Mouse (Mus musculus): Measurements from ENCODE around the gene Olfr824. TPM values are rescaled to one million over a fixed set of nuclear protein-coding genes. Genes with fewer than 3 reads are reported as not detected.
"Not testable (repeated sequence)": the region's sequence is repeated elsewhere in the genome, so short reads cannot be mapped to it uniquely, and the experiment has no call there.

Olfr824 gene
- not detected in 2 replicates for polyA plus RNA-seq (2016; fragmentation: Nextera tagmentation; extraction: Ambion mirVana)

GRCm38 (mm10) chr10:130129900-130130299, at the start of gene Olfr824:
Olfr824 (minus strand) TSS chr10:130130000.
- H3K36me3 ChIP-seq; H3K4me1 ChIP-seq (replicated peaks); H3K4me3 ChIP-seq (replicated peaks); H3K9me3 ChIP-seq; H3K27ac ChIP-seq; H3K4me2 ChIP-seq; H3K27me3 ChIP-seq; ATAC-seq (ENCODE audit: insufficient number of reproducible peaks, insufficient read depth, low FRiP score, low TSS enrichment, low read depth); H3K9ac ChIP-seq (replicated peaks): not testable (repeated sequence)

- Histone ChIP-seq H3K27ac (no peak within 1 kb of the TSS), H3K27me3 (no peaks in the 10 kb centered on the region), H3K36me3 (no peaks in the 10 kb centered on the region), H3K9me3 (no peaks in the 10 kb centered on the region), H3K4me3 (replicated peaks) (no peak within 1 kb of the TSS), H3K4me2 (no peak within 1 kb of the TSS), H3K9ac (replicated peaks) (no peak within 1 kb of the TSS), H3K4me1 (replicated peaks) (no peaks in the 10 kb centered on the region)
- no peak for ATAC-seq (ENCODE audit: insufficient number of reproducible peaks, insufficient read depth, low FRiP score, low TSS enrichment, low read depth)
These were observed 36.9 kb upstream of the Olfr824 start, which contains the start of gene Olfr825 for GRCm38 (mm10) chr10:130166666-130167065. Olfr825 (minus strand) TSS chr10:130166766.

DNA sequence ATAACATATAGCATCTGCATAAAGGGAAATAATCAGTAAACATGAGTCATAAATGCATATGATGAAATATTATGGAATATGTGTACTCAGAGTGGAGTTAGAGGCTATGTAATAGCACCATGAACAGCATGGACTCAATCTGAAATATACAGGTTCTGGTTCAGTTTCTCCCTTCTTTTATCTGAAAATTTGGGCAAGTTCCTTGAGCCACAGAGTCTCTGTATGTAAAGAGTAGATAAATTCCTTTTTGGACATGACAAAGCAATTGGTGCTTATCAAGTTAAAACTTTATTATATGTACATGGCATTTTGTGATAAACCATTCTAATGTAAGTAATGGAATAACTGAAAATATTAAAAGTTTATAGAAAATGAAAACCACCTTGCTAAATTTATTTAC, 35.4 kb upstream of the Olfr824 start:
- no peak for ATAC-seq (ENCODE audit: insufficient number of reproducible peaks, insufficient read depth, low FRiP score, low TSS enrichment, low read depth)
- no peak overlapping the region for H3K4me2 ChIP-seq

GRCm38 (mm10) chr10:130144121-130144520, 14.3 kb upstream of the Olfr824 start:
- H3K27me3 ChIP-seq = no peaks in the 10 kb centered on the region
- no peak overlapping the region for H3K4me2 ChIP-seq
- 88% methylated on average over 5 of the region's 5 CpGs for WGBS
- no peak overlapping the region for H3K9ac ChIP-seq (replicated peaks)
- H3K9me3 ChIP-seq = no peaks in the 10 kb centered on the region
- ATAC-seq (ENCODE audit: insufficient number of reproducible peaks, insufficient read depth, low FRiP score, low TSS enrichment, low read depth) = no peak
- no peak overlapping the region for H3K4me3 ChIP-seq (replicated peaks)
- H3K4me1 ChIP-seq (replicated peaks) = no peaks in the 10 kb centered on the region
- H3K27ac ChIP-seq = no peak overlapping the region
- no peaks in the 10 kb centered on the region for H3K36me3 ChIP-seq

More for the DNA sequence above, 35.4 kb upstream of the Olfr824 start:
- no peaks in the 10 kb centered on the region for H3K27me3 ChIP-seq
- H3K4me3 ChIP-seq (replicated peaks) = no peak overlapping the region
- H3K9ac ChIP-seq (replicated peaks) = no peak overlapping the region
- no peaks in the 10 kb centered on the region for H3K36me3 ChIP-seq
- no peak overlapping the region for H3K27ac ChIP-seq
- H3K4me1 ChIP-seq (replicated peaks) = no peaks in the 10 kb centered on the region
- H3K9me3 ChIP-seq = no peaks in the 10 kb centered on the region

DNA sequence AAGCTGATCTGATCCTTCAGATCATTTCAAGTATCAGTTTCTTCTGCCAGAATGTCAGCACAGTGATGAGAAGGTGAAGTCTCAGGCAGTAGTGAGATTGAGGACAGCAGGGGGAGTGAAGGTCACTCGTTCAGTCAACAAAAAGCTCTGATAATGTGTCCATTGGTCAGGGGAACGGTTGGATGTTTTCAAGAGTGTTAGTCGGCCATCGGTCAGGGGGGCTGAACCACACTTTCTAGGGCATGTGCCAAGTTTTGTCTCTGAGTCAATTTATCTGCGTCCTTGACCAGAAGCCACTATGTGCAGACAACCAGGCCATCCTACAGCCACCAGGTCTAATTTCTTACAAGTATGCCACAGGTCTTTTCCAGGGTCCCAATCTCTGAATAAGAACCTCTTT, 12.7 kb upstream of the Olfr824 start:
- WGBS = 88% methylated on average over 5 of the region's 5 CpGs
- H3K9ac ChIP-seq (replicated peaks); H3K4me2 ChIP-seq; H3K27me3 ChIP-seq; H3K36me3 ChIP-seq; H3K4me1 ChIP-seq (replicated peaks); ATAC-seq (ENCODE audit: insufficient number of reproducible peaks, insufficient read depth, low FRiP score, low TSS enrichment, low read depth); H3K9me3 ChIP-seq; H3K4me3 ChIP-seq (replicated peaks); H3K27ac ChIP-seq: not testable (repeated sequence)

- H3K36me3 ChIP-seq = no peaks in the 10 kb centered on the region
- no peak overlapping the region for H3K4me2 ChIP-seq
- no peaks in the 10 kb centered on the region for H3K4me1 ChIP-seq (replicated peaks)
- no peak for ATAC-seq (ENCODE audit: insufficient number of reproducible peaks, insufficient read depth, low FRiP score, low TSS enrichment, low read depth)
- H3K4me3 ChIP-seq (replicated peaks) = no peak overlapping the region
- no peaks in the 10 kb centered on the region for H3K27me3 ChIP-seq
- no peak overlapping the region for H3K9ac ChIP-seq (replicated peaks)
- no peak overlapping the region for H3K27ac ChIP-seq
- H3K9me3 ChIP-seq = no peaks in the 10 kb centered on the region
These were observed 5.0 kb upstream of the Olfr824 start for GRCm38 (mm10) chr10:130134811-130135210.

DNA sequence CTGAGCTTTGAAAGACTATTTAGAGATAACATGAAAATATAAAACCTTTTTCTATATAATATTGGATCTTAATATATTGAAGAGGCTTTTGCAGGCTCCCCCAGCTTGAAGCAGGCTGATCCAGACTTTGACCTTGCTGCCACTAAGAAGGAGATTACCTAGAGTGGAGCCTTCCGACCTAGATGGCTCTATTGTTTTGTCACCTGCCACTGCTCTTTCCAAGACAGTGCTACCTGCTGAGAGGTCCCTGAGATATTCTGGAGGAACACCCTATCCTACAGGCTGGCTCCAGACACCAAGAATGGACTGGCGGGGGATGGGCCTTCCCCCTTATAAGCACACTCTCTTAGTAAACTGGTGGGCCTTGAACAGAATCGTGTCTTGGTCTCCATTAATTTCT, 13.8 kb downstream of the Olfr824 start:
- ATAC-seq (ENCODE audit: insufficient number of reproducible peaks, insufficient read depth, low FRiP score, low TSS enrichment, low read depth) = not testable (repeated sequence)
- 76% methylated on average over 3 of the region's 3 CpGs for WGBS

DNA sequence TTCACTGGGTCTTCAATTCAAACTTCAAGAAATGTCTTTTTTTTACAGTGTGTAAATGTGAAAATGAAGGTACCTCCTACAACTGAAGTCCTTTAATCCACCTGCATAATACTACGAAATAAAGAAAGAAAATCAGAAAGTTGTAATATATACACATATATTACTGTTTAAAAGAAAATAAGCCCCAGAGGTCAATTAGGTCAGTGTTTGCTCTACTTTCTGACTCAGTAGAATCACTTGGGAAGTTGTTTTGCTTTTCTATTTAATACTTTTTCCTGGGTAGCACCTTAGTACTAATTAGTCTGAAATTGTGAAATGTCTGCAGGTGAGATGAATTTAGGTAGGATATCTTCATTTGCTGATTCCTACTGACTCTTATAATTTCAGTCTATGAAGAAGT, 14.5 kb downstream of the Olfr824 start, which contains the start of gene Olfr823:
Olfr823 (minus strand) TSS at position 101 of the 400 bp plus-strand sequence.
- H3K4me1 ChIP-seq (replicated peaks); H3K36me3 ChIP-seq; H3K4me2 ChIP-seq; H3K27me3 ChIP-seq; H3K27ac ChIP-seq; H3K9ac ChIP-seq (replicated peaks); H3K9me3 ChIP-seq; ATAC-seq (ENCODE audit: insufficient number of reproducible peaks, insufficient read depth, low FRiP score, low TSS enrichment, low read depth); H3K4me3 ChIP-seq (replicated peaks): not testable (repeated sequence)
- 90% methylated on average over 1 of the region's 1 CpGs for WGBS

More for the DNA sequence above, 13.8 kb downstream of the Olfr824 start:
- H3K9me3 ChIP-seq; H3K27me3 ChIP-seq; H3K4me3 ChIP-seq (replicated peaks); H3K36me3 ChIP-seq; H3K9ac ChIP-seq (replicated peaks); H3K4me2 ChIP-seq; H3K4me1 ChIP-seq (replicated peaks); H3K27ac ChIP-seq: not testable (repeated sequence)

GRCm38 (mm10) chr10:130096104-130096503, 33.7 kb downstream of the Olfr824 start:
- ATAC-seq (ENCODE audit: insufficient number of reproducible peaks, insufficient read depth, low FRiP score, low TSS enrichment, low read depth) = no peak
- Histone ChIP-seq H3K27ac (no peak overlapping the region), H3K9me3 (no peaks in the 10 kb centered on the region), H3K4me1 (replicated peaks) (no peaks in the 10 kb centered on the region), H3K4me3 (replicated peaks) (no peak overlapping the region), H3K9ac (replicated peaks) (no peak overlapping the region), H3K36me3 (no peaks in the 10 kb centered on the region), H3K4me2 (no peak overlapping the region), H3K27me3 (no peaks in the 10 kb centered on the region)

DNA sequence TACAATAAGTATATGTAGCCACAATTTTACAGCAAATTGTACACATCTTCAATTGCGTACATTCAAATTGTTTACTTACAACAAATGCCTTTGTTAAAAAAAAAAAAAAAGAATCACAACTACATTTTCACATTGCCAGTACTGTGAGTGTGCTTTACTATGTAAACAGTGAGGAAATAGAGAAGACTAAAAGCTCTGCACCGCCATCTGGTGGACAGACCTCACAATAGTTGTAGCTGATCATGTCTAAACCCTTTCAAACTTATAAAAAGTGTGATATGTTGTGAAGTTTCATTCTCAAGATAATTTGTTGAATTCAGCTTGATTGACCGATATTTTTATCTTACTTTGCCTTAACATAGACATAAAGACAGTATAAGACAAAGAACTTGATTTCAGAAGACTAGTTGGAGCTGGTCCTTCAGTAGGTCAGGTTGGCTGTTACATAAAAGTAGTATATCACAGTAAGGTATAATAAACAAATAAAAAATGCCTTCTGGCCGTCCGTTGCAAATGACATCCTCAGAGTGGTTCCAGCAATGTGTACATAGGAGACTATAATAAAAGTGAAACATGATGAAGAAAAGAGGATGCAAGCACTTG, 36.9 kb downstream of the Olfr824 start:
- H3K9ac ChIP-seq (replicated peaks) = no peak overlapping the region
- no peaks in the 10 kb centered on the region for H3K36me3 ChIP-seq
- H3K4me2 ChIP-seq = no peak overlapping the region
- ATAC-seq (ENCODE audit: insufficient number of reproducible peaks, insufficient read depth, low FRiP score, low TSS enrichment, low read depth) = no peak
- no peaks in the 10 kb centered on the region for H3K9me3 ChIP-seq
- H3K4me3 ChIP-seq (replicated peaks) = no peak overlapping the region
- no peaks in the 10 kb centered on the region for H3K4me1 ChIP-seq (replicated peaks)
- H3K27me3 ChIP-seq = no peaks in the 10 kb centered on the region
- 22% methylated on average over 5 of the region's 5 CpGs for WGBS
- H3K27ac ChIP-seq = no peak overlapping the region
